Mouse (Mus musculus): ENCODE results near the gene Aff3.

The Aff3 gene

GRCm38 (mm10) chr1:38516225-38516624, 148.5 kb downstream of the Aff3 start:
- ChIA-PET CTCF (interaction anchor here in 2 of 4 experiments (0.5 to 0.6 kb wide), 2 partner anchors 723 to 821 kb away, joined by 3 to 9 read pairs; no protein-coding TSS in a partner anchor), POLR2A (no interaction called here)

DNA sequence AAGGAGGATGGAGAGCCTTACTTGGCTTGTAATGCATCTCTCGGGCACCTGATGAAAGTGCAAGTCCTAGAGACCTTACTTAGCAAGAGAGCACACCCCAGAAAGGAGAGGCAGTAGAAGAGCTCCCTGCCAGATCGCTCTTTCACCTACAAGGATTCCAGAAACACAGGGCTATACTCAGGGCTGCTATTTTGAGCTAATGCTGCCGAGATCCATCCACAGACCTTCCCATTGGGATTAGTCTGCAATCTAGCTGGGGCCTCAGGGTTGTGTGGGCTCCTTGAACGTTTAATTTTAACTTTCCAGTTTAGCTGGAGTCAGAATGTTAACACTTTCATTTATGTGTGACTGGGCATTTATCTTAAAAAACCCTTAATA, 150.1 kb downstream of the Aff3 start:
- ChIA-PET POLR2A (no interaction called here), CTCF (no interaction called here)

- ChIA-PET CTCF (no interaction called here), POLR2A (no interaction called here)
Measured at GRCm38 (mm10) chr1:38513970-38514633, 150.7 kb downstream of the Aff3 start.

DNA sequence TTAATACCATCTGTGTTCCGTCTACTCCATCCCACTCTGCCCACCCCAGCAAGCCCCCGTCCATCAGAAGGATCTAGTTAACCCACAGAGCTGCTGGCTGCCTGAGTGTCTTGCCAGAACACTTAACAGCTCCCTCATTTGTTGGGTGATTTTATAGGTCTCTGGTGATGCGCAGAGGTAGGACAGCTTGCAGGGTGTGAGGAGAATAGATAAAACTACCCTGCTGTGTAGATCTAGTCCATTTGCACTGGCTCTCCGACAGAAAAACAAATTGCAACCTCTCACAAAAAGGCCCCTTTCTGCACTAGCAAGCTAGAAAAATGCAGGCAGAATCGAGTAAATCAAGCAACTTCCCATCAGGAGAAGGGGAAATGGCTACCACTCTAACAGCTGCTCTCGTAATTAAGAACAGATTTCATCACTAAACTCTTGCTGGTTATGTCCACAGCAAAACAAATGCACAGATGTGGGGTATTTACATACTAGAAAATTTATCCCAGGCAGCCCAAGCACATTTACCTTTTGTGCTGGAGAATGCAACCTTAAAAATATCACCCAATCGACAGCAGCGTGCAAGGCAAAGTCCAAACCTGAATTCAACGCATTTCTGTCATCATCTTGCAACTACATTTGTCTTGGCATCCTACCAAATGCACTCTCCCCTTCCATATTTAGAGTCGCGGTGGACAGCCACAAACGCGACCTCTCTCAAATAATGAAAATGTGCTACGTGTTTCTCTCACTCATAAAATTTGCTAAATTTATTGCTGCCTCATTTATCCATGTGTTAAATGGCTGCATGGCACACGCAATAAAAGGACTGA, 152.3 kb downstream of the Aff3 start:
- CTCF ChIA-PET, result interaction anchor here in 1 of 4 experiments (0.6 kb wide), 1 partner anchor 11 kb away, joined by 5 read pairs; no protein-coding TSS in a partner anchor
- POLR2A ChIA-PET, result no interaction called here

- CTCF ChIA-PET, result interaction anchor here in 2 of 4 experiments (0.6 kb wide), 2 partner anchors 82 to 258 kb away, joined by 4 to 8 read pairs; no protein-coding TSS in a partner anchor
- POLR2A ChIA-PET, result no interaction called here
Measured at GRCm38 (mm10) chr1:38511076-38511475, 153.7 kb downstream of the Aff3 start.

DNA sequence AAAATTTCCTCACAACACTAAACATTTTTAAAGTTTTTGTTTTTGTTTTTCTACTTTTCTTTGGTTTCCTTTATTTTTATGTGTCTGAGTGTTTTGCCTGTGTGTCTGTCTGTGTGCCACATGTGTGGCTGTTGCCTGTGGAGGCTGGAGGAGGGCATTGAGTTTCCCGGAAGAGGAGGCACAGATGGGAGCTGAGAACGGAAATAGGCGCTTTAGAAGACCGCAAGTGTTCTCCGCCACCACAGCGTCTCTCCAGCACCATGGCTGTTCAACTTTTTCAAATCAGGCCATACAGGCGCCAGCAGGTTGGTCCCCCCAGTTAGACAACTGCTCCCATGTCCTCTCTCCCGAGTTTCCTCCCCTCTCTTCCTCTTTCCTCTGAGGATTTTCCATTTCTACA, 155.5 kb downstream of the Aff3 start:
- ChIA-PET POLR2A (no interaction called here), CTCF (no interaction called here)

DNA sequence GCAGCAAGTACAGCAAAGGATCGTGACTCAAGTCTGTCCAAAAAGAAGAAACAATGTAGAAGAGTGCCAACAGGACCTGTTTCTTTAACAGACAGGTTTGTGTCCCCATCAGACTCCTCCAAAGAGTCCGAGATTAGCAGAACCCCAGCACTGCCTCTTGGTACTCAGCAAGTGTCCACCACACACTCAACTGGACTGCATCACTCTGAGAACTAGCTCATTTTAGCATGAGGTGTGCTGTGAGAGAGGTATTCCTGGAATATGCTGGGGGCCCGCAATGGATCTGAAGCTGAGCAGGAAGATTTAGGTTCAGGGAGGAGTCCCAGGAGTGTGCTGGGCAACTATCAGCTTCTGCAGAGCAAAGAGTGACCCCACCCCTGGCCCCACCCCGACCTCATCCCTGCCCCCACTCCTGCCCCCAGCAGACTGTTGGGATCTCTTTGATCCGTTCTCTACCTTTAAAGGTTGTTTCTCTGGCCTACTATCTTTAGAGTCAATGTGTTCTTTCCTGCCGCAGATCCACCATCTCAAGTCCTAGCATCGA, 157.0 kb downstream of the Aff3 start:
- CTCF ChIA-PET, result no interaction called here
- POLR2A ChIA-PET, result interaction anchor here in 1 of 4 experiments (0.6 kb wide), 1 partner anchor 1093 kb away, joined by 3 read pairs; no protein-coding TSS in a partner anchor

DNA sequence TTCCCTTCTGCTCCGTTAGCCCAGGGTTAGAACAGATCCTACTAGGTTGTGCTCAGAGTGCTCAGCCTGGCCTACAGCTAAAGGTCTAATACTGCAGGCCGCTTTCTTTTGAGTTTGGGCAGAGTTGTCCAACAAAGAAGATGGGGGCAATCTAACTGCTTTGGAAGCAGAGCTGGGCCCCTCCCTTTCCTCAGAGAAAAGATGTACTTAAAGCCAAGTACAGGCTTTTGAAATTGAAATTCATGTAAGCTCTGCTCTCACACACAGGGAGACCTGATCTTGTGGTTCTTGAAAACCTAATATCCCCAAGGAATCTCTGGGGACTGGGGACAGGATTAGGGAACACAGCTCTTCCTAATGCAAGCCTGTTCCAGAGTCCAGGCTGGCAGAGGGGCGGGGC, 158.4 kb downstream of the Aff3 start:
- CTCF ChIA-PET, result interaction anchor here in 1 of 4 experiments (1.2 kb wide), 1 partner anchor 321 kb away, joined by 4 read pairs; no protein-coding TSS in a partner anchor
- POLR2A ChIA-PET, result interaction anchor here in 1 of 4 experiments (0.6 to 1.3 kb wide), 2 partner anchors 14 to 1310 kb away, joined by 3 to 4 read pairs; no protein-coding TSS in a partner anchor

DNA sequence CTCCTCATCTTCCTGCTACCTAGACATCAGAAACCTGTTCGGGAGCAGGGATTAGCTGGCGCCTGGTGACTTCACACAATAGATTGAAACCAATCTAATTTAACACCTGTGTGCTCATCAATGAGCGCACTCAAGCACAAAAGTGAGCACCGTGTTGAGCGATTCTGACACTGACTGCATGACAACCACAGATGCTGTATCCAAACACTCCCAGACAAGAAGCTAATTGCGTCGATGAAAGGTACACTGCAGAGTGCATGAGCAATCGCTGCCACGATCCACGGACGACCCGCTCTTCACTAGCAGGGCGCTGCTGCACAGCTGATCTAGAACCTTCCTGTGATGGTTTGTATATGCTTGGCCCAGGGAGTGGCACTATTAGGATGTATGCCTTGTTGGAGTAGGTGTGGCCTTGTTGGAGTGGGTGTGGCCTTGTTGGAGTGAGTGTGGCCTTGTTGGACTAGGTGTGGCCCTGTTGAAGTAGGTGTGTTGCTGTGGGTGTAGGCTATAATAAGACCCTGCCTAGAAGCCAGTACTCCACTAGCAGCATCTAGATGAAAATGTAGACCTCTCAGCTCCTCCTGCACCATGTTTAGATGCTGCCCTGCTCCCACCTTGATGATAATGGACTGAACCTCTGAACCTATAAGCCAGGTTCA, 161.2 kb downstream of the Aff3 start:
- ChIA-PET POLR2A (interaction anchor here in 2 of 4 experiments (0.5 to 0.7 kb wide), 2 partner anchors 82 to 354 kb away, joined by 4 to 5 read pairs; no protein-coding TSS in a partner anchor), CTCF (no interaction called here)

DNA sequence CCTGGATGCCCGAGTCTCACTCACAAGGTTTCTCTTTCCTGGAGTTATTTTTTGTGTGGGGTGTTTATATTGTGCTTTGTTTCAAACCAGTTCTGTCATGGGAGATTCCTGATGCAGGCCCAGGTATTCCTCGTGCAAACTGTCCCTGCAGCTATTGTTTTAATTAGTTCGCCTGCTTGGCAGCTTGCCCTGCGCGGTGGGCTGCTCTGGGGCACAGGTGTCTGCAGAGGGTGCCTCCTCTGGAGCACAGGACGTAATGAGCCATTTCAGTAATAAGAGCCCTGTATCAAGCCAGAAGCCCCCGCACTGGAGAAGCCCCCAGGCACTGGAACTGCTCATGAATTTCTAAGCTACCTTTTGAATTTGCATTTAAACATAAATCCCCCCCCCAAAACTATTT, 162.0 kb downstream of the Aff3 start:
- POLR2A ChIA-PET, result interaction anchor here in 1 of 4 experiments (0.5 kb wide), 1 partner anchor 354 kb away, joined by 5 read pairs; no protein-coding TSS in a partner anchor
- CTCF ChIA-PET, result no interaction called here

DNA sequence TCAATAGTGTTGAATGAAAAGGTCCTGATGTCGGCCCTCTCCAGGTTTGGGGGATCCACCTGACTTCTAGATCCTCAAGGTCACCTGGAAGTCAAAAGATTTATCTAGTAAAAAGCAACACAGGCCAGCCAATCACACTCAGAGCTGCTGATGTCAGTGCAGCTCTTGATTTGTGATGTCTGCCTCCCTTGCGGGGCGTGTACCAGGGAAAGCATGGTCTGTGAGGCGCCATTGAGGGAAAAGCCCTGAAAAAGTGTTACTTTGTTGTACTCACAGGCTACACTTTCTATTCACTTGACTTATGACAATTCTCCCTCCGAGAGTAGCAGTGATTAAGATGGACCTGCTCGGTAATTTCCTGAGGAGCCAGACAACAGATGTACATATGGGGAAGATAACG, 163.5 kb downstream of the Aff3 start:
- CTCF ChIA-PET, result interaction anchor here in 1 of 4 experiments (0.6 kb wide), 1 partner anchor 11 kb away, joined by 5 read pairs; no protein-coding TSS in a partner anchor
- POLR2A ChIA-PET, result no interaction called here

GRCm38 (mm10) chr1:38499500-38499899, 165.3 kb downstream of the Aff3 start:
- POLR2A ChIA-PET, result no interaction called here

DNA sequence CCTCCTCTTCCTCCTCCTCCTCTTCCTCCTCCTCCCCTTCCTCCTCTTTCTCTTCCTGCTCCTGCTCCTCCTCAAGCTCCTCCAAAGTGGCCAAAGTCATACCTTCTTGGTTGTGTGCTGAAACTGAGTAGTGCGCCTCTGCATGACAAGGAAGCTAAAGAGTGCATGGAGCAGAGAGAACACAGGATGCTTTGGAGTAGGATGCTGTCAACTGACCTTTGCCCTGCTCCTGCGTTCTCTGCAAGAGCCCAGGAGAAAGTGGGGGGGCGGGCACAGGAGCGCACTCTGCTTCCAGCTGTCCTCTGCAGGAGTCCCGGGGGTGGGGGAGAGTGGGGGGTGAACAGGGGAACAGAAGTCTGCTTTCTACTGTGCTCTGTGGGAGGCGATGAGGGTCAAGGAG, 167.2 kb downstream of the Aff3 start:
- POLR2A ChIA-PET, result no interaction called here
- CTCF ChIA-PET, result no interaction called here

More at GRCm38 (mm10) chr1:38499500-38499899, 165.3 kb downstream of the Aff3 start:
- CTCF ChIA-PET, result no interaction called here

DNA sequence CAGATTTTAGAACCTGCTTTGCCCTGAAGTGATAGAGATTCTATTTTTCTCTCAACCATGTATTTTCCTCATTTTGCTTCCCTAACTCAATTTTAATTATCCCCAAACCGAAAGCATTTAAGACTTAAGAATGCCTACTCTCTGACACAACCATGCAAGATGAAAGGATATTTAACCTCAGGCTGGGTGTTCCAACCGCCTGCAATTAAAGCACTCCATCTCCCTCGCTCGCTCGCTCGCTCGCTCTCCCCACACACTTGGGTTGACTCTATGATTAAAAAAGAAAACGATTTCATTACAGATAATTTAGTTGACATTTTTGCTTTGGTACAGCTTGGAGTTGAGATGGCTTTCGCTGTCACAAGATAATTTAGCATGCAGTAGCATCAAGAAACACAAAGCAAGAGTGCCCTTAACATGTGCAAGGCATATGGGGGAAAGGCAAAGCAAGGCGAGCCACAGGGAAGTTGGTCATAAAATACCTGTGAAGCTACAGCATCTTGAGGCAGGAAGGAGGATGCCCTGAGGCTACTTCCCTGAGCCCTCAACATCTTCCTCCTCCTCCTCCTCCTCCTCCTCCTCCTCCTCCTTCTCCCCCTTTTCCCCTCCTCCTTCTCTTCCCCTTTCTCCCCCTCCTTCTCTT, 167.7 kb downstream of the Aff3 start:
- ChIA-PET CTCF (no interaction called here), POLR2A (interaction anchor here in 1 of 4 experiments (0.6 kb wide), 1 partner anchor 22 kb away, joined by 6 read pairs; no protein-coding TSS in a partner anchor)

- ChIA-PET CTCF (no interaction called here), POLR2A (interaction anchor here in 1 of 4 experiments (0.7 kb wide), 1 partner anchor 61 kb away, joined by 3 read pairs; no protein-coding TSS in a partner anchor)
Measured at GRCm38 (mm10) chr1:38495284-38495683, 169.5 kb downstream of the Aff3 start.

GRCm38 (mm10) chr1:38489733-38490132, 175.0 kb downstream of the Aff3 start:
- ChIA-PET POLR2A (no interaction called here), CTCF (no interaction called here)

DNA sequence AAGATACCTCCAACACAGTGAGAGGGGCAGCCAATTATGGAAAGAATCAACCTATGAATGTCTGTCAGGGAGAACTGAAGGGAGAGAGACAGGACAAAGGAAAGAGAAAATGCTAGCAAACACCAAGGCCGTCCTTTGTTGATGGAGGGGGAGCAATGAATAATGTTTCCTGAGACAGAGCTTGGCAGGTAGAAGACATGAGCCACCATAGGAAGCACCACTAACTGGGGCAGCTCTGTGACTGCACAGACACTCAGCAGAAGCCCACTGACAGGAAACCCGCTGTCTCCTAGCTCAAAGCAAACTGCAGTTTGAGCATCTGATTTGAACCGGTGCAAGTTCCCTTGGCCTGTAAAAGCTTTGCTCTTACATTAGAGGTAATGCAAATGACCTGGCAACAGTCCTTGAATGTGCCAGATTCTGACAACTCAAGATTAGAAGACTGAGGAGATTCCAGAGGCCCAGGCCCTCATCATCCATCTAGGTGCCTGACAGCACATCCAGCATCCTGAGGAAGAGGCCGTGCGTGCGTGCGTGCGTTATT, 176.0 kb downstream of the Aff3 start:
- ChIA-PET POLR2A (no interaction called here), CTCF (no interaction called here)

DNA sequence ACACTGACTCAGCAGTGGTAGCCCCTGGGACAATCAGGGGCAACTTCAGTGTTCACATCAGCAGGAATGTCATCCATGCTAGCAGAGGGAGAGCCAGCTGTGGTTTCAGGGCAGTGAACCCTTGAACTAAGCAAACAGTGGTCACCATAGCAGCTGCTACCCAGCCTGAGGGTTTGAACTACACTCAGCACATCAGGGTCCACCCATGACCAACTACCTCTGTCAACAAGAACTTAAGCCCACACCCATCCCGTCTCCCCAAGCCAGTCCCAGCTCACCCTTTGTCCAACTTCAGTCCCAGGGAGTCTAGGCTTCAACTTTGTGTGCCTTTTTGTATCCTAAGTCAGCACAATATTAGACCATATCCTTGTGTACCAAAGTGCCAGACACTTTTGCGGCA, 176.9 kb downstream of the Aff3 start:
- CTCF ChIA-PET, result no interaction called here
- POLR2A ChIA-PET, result interaction anchor here in 1 of 4 experiments (0.6 kb wide), 1 partner anchor 656 kb away, joined by 4 read pairs; no protein-coding TSS in a partner anchor

- CTCF ChIA-PET, result no interaction called here
Measured at GRCm38 (mm10) chr1:38483191-38483590, 181.6 kb downstream of the Aff3 start.

More at GRCm38 (mm10) chr1:38483191-38483590, 181.6 kb downstream of the Aff3 start:
- POLR2A ChIA-PET, result interaction anchor here in 1 of 4 experiments (1.3 to 1.5 kb wide), 2 partner anchors 9 to 100 kb away, joined by 3 read pairs; no protein-coding TSS in a partner anchor
